Comparison of ENCODE assay signal across 9 mouse cellular contexts in genomic region chr16:37964380-37965070, GRCm38 (mm10). TPM values are rescaled to one million over a fixed set of nuclear protein-coding genes. Genes with fewer than 3 reads are reported as not detected.
DNase-seq lines count a peak whose midpoint lies in the region; ATAC-seq and TF ChIP-seq lines count a peak whose summit lies in the region.
"Had no signal": no experiment of that assay in that cellular context is flagged by ENCODE, and none has a peak within 500 bp of the region (broad histone marks: within the 10 kb centered on the region; RNA-seq: fewer than 3 reads in every experiment).

No protein-coding gene starts in this region.

- H3K79me2 ChIP-seq in liver, adult 2 months (ENCODE audit: control insufficient read depth, insufficient read depth, low read length): no peaks in the 10 kb centered on the region

- H3K9ac ChIP-seq in liver, adult 2 months (ENCODE audit: low read depth, low read length): no peak overlapping the region
- H3K9ac ChIP-seq in embryonic facial prominence, embryonic 14.5 days (ENCODE audit: low read depth, low read length): no peak overlapping the region
- no peak overlapping the region for H3K9ac ChIP-seq in kidney, embryonic 14.5 days (ENCODE audit: low read depth, low read length)
- H3K9ac ChIP-seq in midbrain, embryonic 16.5 days (ENCODE audit: low read depth, low read length): no peak overlapping the region

- H3K4me2 ChIP-seq in embryonic facial prominence, embryonic 14.5 days (ENCODE audit: low read depth, low read length): no peak overlapping the region
- H3K4me2 ChIP-seq in kidney, embryonic 14.5 days (replicated peaks; ENCODE audit: low read depth, low read length): no peak overlapping the region
- H3K4me2 ChIP-seq in midbrain, embryonic 16.5 days (ENCODE audit: low read length): no peak overlapping the region

- no peak for TF ChIP-seq POLR2A in liver, adult 2 months (IDR thresholded peaks at IDR 0.05; ENCODE audit: extremely low read depth, insufficient read depth, low read length)

- H3K9me3 ChIP-seq in embryonic facial prominence, embryonic 14.5 days (ENCODE audit: control insufficient read depth, low read length): no peaks in the 10 kb centered on the region
- H3K9me3 ChIP-seq in kidney, embryonic 14.5 days (ENCODE audit: control insufficient read depth, low read length): no peaks in the 10 kb centered on the region
- no peaks in the 10 kb centered on the region for H3K9me3 ChIP-seq in midbrain, embryonic 16.5 days (replicated peaks; ENCODE audit: control insufficient read depth, low read length, poor library complexity, severe bottlenecking)

- TF ChIP-seq CTCF in liver, adult 2 months (IDR thresholded peaks at IDR 0.05; ENCODE audit: low read depth, low read length): no peak

- 48% methylated on average over 4 of the region's 4 CpGs for WGBS in liver, adult 2 months
- 51% methylated on average over 4 of the region's 4 CpGs for WGBS in embryonic facial prominence, embryonic 14.5 days
- 23% methylated on average over 4 of the region's 4 CpGs for WGBS in kidney, embryonic 14.5 days
- 60% methylated on average over 4 of the region's 4 CpGs for WGBS in midbrain, embryonic 16.5 days

- no peak overlapping the region for H3K4me3 ChIP-seq in liver, adult 2 months (ENCODE audit: insufficient read depth, low read depth, low read length)
- no peak overlapping the region for H3K4me3 ChIP-seq in embryonic facial prominence, embryonic 14.5 days (ENCODE audit: low read depth, low read length)
- no peak overlapping the region for H3K4me3 ChIP-seq in kidney, embryonic 14.5 days (ENCODE audit: low read length)
- H3K4me3 ChIP-seq in midbrain, embryonic 16.5 days (ENCODE audit: low read depth, low read length): no peak overlapping the region

- H3K36me3 ChIP-seq in liver, adult 2 months (ENCODE audit: control insufficient read depth, insufficient read depth, low read length): no peaks in the 10 kb centered on the region
- H3K36me3 ChIP-seq in embryonic facial prominence, embryonic 14.5 days (ENCODE audit: control insufficient read depth, insufficient read depth, low read length): no peaks in the 10 kb centered on the region
- H3K36me3 ChIP-seq in kidney, embryonic 14.5 days (ENCODE audit: control insufficient read depth, insufficient read depth, low read length): no peaks in the 10 kb centered on the region
- H3K36me3 ChIP-seq in midbrain, embryonic 16.5 days (ENCODE audit: control insufficient read depth, insufficient read depth, low read length): no peaks in the 10 kb centered on the region

- peaks cover 4% of the 10 kb centered on the region; the same call in 1 of the 2 replicates for H3K4me1 ChIP-seq in liver, adult 2 months (ENCODE audit: control insufficient read depth, insufficient read depth, low read length)
- H3K4me1 ChIP-seq in embryonic facial prominence, embryonic 14.5 days (ENCODE audit: control insufficient read depth, insufficient read depth, low read length): peaks cover 11% of the 10 kb centered on the region
- peaks cover 24% of the 10 kb centered on the region for H3K4me1 ChIP-seq in kidney, embryonic 14.5 days (ENCODE audit: control insufficient read depth, insufficient read depth, low read length)
- H3K4me1 ChIP-seq in midbrain, embryonic 16.5 days (ENCODE audit: control insufficient read depth, insufficient read depth, low read length): peaks cover 17% of the 10 kb centered on the region

- H3K27ac ChIP-seq in liver, adult 2 months (replicated peaks; ENCODE audit: insufficient read depth, low read depth, low read length): no peak overlapping the region
- H3K27ac ChIP-seq in embryonic facial prominence, embryonic 14.5 days (replicated peaks; ENCODE audit: low read depth, low read length): peak overlapping the region; percentile 13; the same call in 1 of the 2 replicates
- peak overlapping the region; percentile 59 for H3K27ac ChIP-seq in kidney, embryonic 14.5 days (ENCODE audit: low read depth, low read length)
- H3K27ac ChIP-seq in midbrain, embryonic 16.5 days (ENCODE audit: low read length): 0 out of 2 replicates have a peak overlapping the region, but pooled peaks have one; percentile 64

- no peaks in the 10 kb centered on the region for H3K27me3 ChIP-seq in liver, adult 2 months (ENCODE audit: control insufficient read depth, insufficient read depth, low read length)
- no peaks in the 10 kb centered on the region for H3K27me3 ChIP-seq in embryonic facial prominence, embryonic 14.5 days (replicated peaks; ENCODE audit: control insufficient read depth, insufficient read depth, low read length)
- no peaks in the 10 kb centered on the region for H3K27me3 ChIP-seq in kidney, embryonic 14.5 days (ENCODE audit: control insufficient read depth, insufficient read depth, low read length)
- H3K27me3 ChIP-seq in midbrain, embryonic 16.5 days (ENCODE audit: control insufficient read depth, insufficient read depth, low read depth, low read length): no peaks in the 10 kb centered on the region

- peak; percentile 55 for DNase-seq in liver, adult 2 months (ENCODE audit: extremely low read depth, low read depth, low spot score)
- DNase-seq in liver: no peak
- DNase-seq in embryonic facial prominence, embryonic 14.5 days (ENCODE audit: low spot score): no peak
- DNase-seq in cerebellum, postnatal 36 days: no peak
- DNase-seq in spleen, postnatal 4 days (ENCODE audit: low spot score in 2 of 2): no peak
- no peak for DNase-seq in natural killer cell, adult 2 months (ENCODE audit: low spot score in 2 of 2)
- DNase-seq: layer of hippocampus, postnatal 36 days had no signal

- ATAC-seq in embryonic facial prominence, embryonic 14.5 days (ENCODE audit: low read depth): no peak
- no peak for ATAC-seq in kidney, embryonic 14.5 days (ENCODE audit: low FRiP score, low TSS enrichment)
- no peak for ATAC-seq in midbrain, embryonic 16.5 days

RNA-seq across cellular contexts. Expression of gene Gpr156, which starts 48.2 kb away (rescaled TPM):
- total RNA-seq in liver, adult 2 months (2014; rRNA removed): not detected in 2 replicates
- not detected in 2 replicates for polyA plus RNA-seq in liver, adult 2 months (2012; rRNA removed)
- 0.77 and 0.85 TPM in 2 replicates for polyA plus RNA-seq in embryonic facial prominence, embryonic 14.5 days (2014; fragmentation: Nextera tagmentation; extraction: Ambion mirVana)
- polyA plus RNA-seq in kidney, embryonic 14.5 days (2014; fragmentation: Nextera tagmentation; extraction: Ambion mirVana): 0.57 and 1.1 TPM in 2 replicates
- polyA plus RNA-seq in midbrain, embryonic 16.5 days (2015; fragmentation: Nextera tagmentation; extraction: Ambion mirVana): 5.1 and 5.8 TPM in 2 replicates
